Mouse (Mus musculus): ENCODE data around the gene Kdm5a. TPM values are rescaled to one million over a fixed set of nuclear protein-coding genes. Genes with fewer than 3 reads are reported as not detected.

Gene Kdm5a
- polyA plus RNA-seq, 1 experiment from 2014 or later, result 26.5 TPM

GRCm38 (mm10) chr6:120479302-120479701 is 115.4 kb downstream of the Kdm5a start:
- Histone ChIP-seq H3K27ac (replicated peaks) (no peak overlapping the region), H3K4me1 (peaks cover 3% of the 10 kb centered on the region; the same call in 1 of the 2 replicates), H3K27me3 (replicated peaks) (no peaks in the 10 kb centered on the region), H3K9ac (replicated peaks) (no peak overlapping the region), H3K36me3 (peaks cover 8% of the 10 kb centered on the region), H3K4me3 (replicated peaks) (no peak overlapping the region), H3K9me3 (replicated peaks) (no peaks in the 10 kb centered on the region), H3K4me2 (no peak overlapping the region)
- no peak for ATAC-seq (ENCODE audit: low FRiP score)
- WGBS, result 92% methylated on average over 2 of the region's 2 CpGs

DNA sequence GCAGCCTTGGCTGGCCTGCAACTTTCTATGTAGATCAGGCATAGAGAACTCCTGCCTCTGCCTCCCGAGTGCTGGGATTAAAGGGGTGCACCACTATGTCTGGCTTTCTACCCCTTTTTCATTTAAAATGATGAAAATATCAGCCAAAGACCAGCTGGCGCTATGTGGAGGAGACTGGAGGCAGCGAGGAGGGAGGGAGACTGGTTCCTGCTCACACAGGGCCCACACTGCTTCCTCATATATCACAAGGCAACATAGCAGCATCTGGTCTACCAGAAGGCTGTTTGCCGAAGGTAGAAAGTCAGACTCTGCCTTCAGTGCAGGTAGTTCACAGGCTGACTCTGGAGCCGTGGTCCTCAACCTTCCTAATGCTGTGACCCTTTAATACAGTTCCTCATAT is 116.4 kb downstream of the Kdm5a start:
- Histone ChIP-seq H3K36me3 (peaks cover 8% of the 10 kb centered on the region), H3K4me3 (replicated peaks) (no peak overlapping the region), H3K27ac (replicated peaks) (no peak overlapping the region), H3K4me1 (peaks cover 3% of the 10 kb centered on the region; the same call in 1 of the 2 replicates), H3K27me3 (replicated peaks) (no peaks in the 10 kb centered on the region), H3K9ac (replicated peaks) (no peak overlapping the region), H3K4me2 (no peak overlapping the region), H3K9me3 (replicated peaks) (no peaks in the 10 kb centered on the region)
- no peak for ATAC-seq (ENCODE audit: low FRiP score)
- WGBS, result 88% methylated on average over 5 of the region's 5 CpGs

- Histone ChIP-seq H3K27me3 (replicated peaks) (no peaks in the 10 kb centered on the region), H3K4me3 (replicated peaks) (no peak overlapping the region), H3K27ac (replicated peaks) (no peak overlapping the region), H3K9ac (replicated peaks) (no peak overlapping the region), H3K4me2 (no peak overlapping the region), H3K9me3 (replicated peaks) (no peaks in the 10 kb centered on the region), H3K4me1 (peaks cover 3% of the 10 kb centered on the region; the same call in 1 of the 2 replicates), H3K36me3 (peaks cover 8% of the 10 kb centered on the region)
- WGBS, result 91% methylated on average over 6 of the region's 6 CpGs
- no peak for ATAC-seq (ENCODE audit: low FRiP score)
Observed at GRCm38 (mm10) chr6:120481538-120481937, 117.6 kb downstream of the Kdm5a start.

- Histone ChIP-seq H3K36me3 (peaks cover 8% of the 10 kb centered on the region), H3K9ac (replicated peaks) (no peak overlapping the region), H3K4me1 (peaks cover 3% of the 10 kb centered on the region; the same call in 1 of the 2 replicates), H3K4me3 (replicated peaks) (no peak overlapping the region), H3K4me2 (no peak overlapping the region), H3K9me3 (replicated peaks) (no peaks in the 10 kb centered on the region), H3K27ac (replicated peaks) (no peak overlapping the region), H3K27me3 (replicated peaks) (no peaks in the 10 kb centered on the region)
- ATAC-seq (ENCODE audit: low FRiP score), result no peak
- 95% methylated on average over 14 of the region's 14 CpGs for WGBS
Observed at GRCm38 (mm10) chr6:120482021-120482420, 118.1 kb downstream of the Kdm5a start.

GRCm38 (mm10) chr6:120482756-120483155 is 118.8 kb downstream of the Kdm5a start:
- WGBS, result 49% methylated on average over 6 of the region's 6 CpGs
- ATAC-seq (ENCODE audit: low FRiP score), result no peak
- no peaks in the 10 kb centered on the region for H3K9me3 ChIP-seq (replicated peaks)

DNA sequence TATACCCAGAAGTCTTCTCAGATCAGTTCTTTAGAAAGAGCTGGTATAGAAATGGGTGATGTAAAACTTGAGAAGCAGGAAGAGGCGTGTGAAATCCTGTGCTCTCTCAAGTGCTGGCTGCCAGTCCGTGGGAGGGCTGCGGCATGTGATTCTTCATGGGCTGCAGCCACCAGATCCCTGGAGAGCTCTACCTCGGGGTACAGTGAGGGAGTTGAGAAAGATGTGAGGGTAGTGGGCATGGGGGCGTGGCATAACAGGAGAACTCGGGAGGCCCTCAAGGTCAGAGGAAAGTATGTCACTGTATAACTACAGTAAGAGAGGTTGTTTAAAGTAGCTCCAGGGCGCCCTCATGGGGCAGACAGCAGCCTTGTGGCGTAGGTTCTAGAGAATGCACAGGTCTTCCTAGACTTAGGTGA is 119.3 kb downstream of the Kdm5a start:
- no peak for ATAC-seq (ENCODE audit: low FRiP score)
- Histone ChIP-seq H3K9ac (replicated peaks) (no peak overlapping the region), H3K27ac (replicated peaks) (no peak overlapping the region), H3K4me2 (no peak overlapping the region), H3K4me1 (peaks cover 3% of the 10 kb centered on the region; the same call in 1 of the 2 replicates), H3K27me3 (replicated peaks) (no peaks in the 10 kb centered on the region), H3K36me3 (peaks cover 8% of the 10 kb centered on the region), H3K9me3 (replicated peaks) (no peaks in the 10 kb centered on the region), H3K4me3 (replicated peaks) (no peak overlapping the region)
- WGBS, result 38% methylated on average over 8 of the region's 8 CpGs

More at GRCm38 (mm10) chr6:120482756-120483155, 118.8 kb downstream of the Kdm5a start:
- Histone ChIP-seq H3K4me3 (replicated peaks) (no peak overlapping the region), H3K36me3 (peaks cover 8% of the 10 kb centered on the region), H3K4me2 (no peak overlapping the region), H3K27me3 (replicated peaks) (no peaks in the 10 kb centered on the region), H3K4me1 (peaks cover 3% of the 10 kb centered on the region; the same call in 1 of the 2 replicates), H3K27ac (replicated peaks) (no peak overlapping the region), H3K9ac (replicated peaks) (no peak overlapping the region)

GRCm38 (mm10) chr6:120485038-120485437 is 121.1 kb downstream of the Kdm5a start:
- H3K9me3 ChIP-seq (replicated peaks), result no peaks in the 10 kb centered on the region
- 68% methylated on average over 3 of the region's 3 CpGs for WGBS
- H3K27me3 ChIP-seq (replicated peaks), result no peaks in the 10 kb centered on the region
- peaks cover 15% of the 10 kb centered on the region for H3K4me1 ChIP-seq
- H3K9ac ChIP-seq (replicated peaks), result no peak overlapping the region
- ATAC-seq (ENCODE audit: low FRiP score), result no peak
- no peak overlapping the region for H3K4me2 ChIP-seq
- no peak overlapping the region for H3K4me3 ChIP-seq (replicated peaks)
- peaks cover 8% of the 10 kb centered on the region for H3K36me3 ChIP-seq
- H3K27ac ChIP-seq (replicated peaks), result no peak overlapping the region

DNA sequence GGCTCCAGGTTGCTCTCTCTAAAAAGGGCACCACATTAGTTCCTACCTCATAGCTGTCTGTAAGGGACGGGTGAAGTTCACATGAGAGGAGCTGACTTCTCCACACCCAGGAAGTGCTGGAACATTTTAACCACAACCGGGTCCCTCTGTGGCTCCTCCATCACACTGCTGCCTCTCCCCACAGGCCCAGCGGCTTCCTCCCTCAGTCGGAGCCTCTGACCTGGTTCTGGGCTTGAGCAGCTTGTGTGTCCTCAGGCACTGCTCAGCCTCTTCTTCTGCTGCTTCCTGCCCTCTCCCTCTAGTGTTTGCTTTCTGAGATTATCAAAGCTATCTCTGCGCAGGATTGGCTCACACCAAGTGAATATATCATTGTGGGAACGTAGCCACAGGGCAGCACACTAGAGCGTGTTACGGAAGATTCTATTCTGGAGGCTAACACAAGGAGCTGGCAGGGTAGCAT is 122.2 kb downstream of the Kdm5a start:
- no peaks in the 10 kb centered on the region for H3K27me3 ChIP-seq (replicated peaks)
- no peak overlapping the region for H3K27ac ChIP-seq (replicated peaks)
- peaks cover 25% of the 10 kb centered on the region for H3K4me1 ChIP-seq
- H3K4me2 ChIP-seq, result no peak overlapping the region
- WGBS, result 74% methylated on average over 8 of the region's 8 CpGs
- no peaks in the 10 kb centered on the region for H3K9me3 ChIP-seq (replicated peaks)
- ATAC-seq (ENCODE audit: low FRiP score), result no peak
- H3K36me3 ChIP-seq, result peaks cover 3% of the 10 kb centered on the region
- H3K4me3 ChIP-seq (replicated peaks), result no peak overlapping the region
- H3K9ac ChIP-seq (replicated peaks), result no peak overlapping the region

DNA sequence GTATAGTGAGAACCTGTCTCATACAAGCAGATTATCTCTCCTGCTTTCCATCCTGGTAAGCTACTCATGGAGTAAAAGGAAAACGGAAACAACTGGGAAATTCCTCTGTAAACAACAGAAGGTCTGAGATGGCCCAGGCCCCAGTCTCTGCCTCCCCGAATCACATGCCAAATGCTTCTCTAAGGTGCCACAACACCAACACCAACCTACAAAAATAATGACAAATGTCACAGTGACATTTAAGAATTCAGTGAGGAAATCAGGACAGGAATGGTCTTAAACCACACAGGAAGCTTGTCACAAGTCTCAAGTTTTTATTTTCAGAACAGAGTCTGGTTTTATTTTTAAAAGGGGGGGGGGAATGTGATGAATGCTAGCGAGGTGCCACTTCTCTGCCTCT is 124.7 kb downstream of the Kdm5a start:
- Histone ChIP-seq H3K9me3 (replicated peaks) (no peaks in the 10 kb centered on the region), H3K4me3 (replicated peaks) (no peak overlapping the region), H3K9ac (replicated peaks) (no peak overlapping the region), H3K4me2 (no peak overlapping the region), H3K36me3 (no peaks in the 10 kb centered on the region), H3K27me3 (replicated peaks) (no peaks in the 10 kb centered on the region), H3K27ac (replicated peaks) (no peak overlapping the region), H3K4me1 (peaks cover 41% of the 10 kb centered on the region)
- ATAC-seq (ENCODE audit: low FRiP score), result no peak
- 81% methylated on average over 3 of the region's 3 CpGs for WGBS

DNA sequence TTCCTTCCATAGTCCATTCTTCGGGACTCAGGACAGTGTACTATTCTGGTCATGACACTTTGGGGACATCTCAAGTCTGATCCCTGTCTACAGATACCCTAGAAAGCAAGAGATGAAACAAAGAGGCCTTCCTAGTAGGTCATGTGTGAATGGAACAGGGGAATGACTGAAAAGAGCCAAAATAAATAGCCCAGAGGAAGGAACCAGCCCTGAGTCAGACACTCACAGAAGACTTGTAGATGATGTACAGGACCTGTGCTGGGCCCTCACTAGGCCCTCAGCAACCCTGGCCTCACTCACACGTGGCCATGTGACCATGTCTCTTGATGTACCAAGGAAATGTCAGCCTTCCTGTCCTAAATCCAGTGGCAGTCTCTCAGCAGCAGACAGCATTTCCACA is 125.5 kb downstream of the Kdm5a start:
- no peak overlapping the region; the same call in 1 of the 2 replicates for H3K27ac ChIP-seq (replicated peaks)
- no peak for ATAC-seq (ENCODE audit: low FRiP score)
- no peaks in the 10 kb centered on the region for H3K27me3 ChIP-seq (replicated peaks)
- no peak overlapping the region for H3K4me3 ChIP-seq (replicated peaks)
- no peak overlapping the region for H3K9ac ChIP-seq (replicated peaks)
- WGBS, result 60% methylated on average over 2 of the region's 2 CpGs
- H3K4me2 ChIP-seq, result peak overlapping the region; percentile 78
- peaks cover 46% of the 10 kb centered on the region for H3K4me1 ChIP-seq
- H3K36me3 ChIP-seq, result no peaks in the 10 kb centered on the region
- no peaks in the 10 kb centered on the region for H3K9me3 ChIP-seq (replicated peaks)

DNA sequence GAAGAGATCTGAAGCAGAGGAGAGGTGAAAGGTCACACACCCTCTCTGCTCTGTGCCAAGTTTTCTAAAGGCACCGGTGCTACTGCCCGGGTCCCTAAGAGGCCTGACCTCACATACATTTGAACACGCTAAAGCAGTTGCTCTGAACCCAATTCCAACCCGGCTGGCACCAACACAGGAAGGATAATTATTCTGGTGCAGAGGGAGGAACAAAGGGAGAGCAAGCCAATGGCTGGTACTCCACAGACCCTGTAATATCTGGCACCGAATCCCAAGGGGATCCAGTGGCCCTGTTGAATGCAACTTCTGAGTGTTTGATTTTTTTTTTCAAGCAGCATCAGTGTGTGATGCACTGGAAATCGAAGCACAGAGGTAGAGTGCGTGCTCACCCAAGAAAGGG is 127.1 kb downstream of the Kdm5a start:
- Histone ChIP-seq H3K4me1 (peaks cover 52% of the 10 kb centered on the region), H3K27me3 (replicated peaks) (no peaks in the 10 kb centered on the region), H3K27ac (replicated peaks) (no peak overlapping the region), H3K4me3 (replicated peaks) (peak overlapping the region; percentile 83), H3K4me2 (peak overlapping the region; percentile 78), H3K9ac (replicated peaks) (peak overlapping the region; percentile 87), H3K9me3 (replicated peaks) (no peaks in the 10 kb centered on the region), H3K36me3 (no peaks in the 10 kb centered on the region)
- 38% methylated on average over 7 of the region's 7 CpGs for WGBS
- ATAC-seq (ENCODE audit: low FRiP score), result no peak

GRCm38 (mm10) chr6:120491862-120492498 is 128.1 kb downstream of the Kdm5a start:
- peaks cover 60% of the 10 kb centered on the region for H3K4me1 ChIP-seq
- no peak for ATAC-seq (ENCODE audit: low FRiP score)
- H3K9ac ChIP-seq (replicated peaks), result peak overlapping the region; percentile 87
- H3K36me3 ChIP-seq, result no peaks in the 10 kb centered on the region
- H3K27ac ChIP-seq (replicated peaks), result peak overlapping the region; percentile 96; the same call in 1 of the 2 replicates
- no peaks in the 10 kb centered on the region for H3K9me3 ChIP-seq (replicated peaks)
- H3K4me2 ChIP-seq, result peak overlapping the region; percentile 78
- peak overlapping the region; percentile 83 for H3K4me3 ChIP-seq (replicated peaks)
- WGBS, result 11% methylated on average over 22 of the region's 22 CpGs
- no peaks in the 10 kb centered on the region for H3K27me3 ChIP-seq (replicated peaks)
